Mouse (Mus musculus) right cerebral cortex, adult 18-20 months (tissue): Measurements from ENCODE around the gene Tnrc18.
"Not testable (repeated sequence)": the region's sequence is repeated elsewhere in the genome, so short reads cannot be mapped to it uniquely, and the experiment has no call there.

ENCODE experiments used
- DNase-seq: peaks from one replicate; pipeline ENCODE4 v3.0.0; 2022; ENCODE audit warnings: mixed read lengths

The Tnrc18 gene

DNA sequence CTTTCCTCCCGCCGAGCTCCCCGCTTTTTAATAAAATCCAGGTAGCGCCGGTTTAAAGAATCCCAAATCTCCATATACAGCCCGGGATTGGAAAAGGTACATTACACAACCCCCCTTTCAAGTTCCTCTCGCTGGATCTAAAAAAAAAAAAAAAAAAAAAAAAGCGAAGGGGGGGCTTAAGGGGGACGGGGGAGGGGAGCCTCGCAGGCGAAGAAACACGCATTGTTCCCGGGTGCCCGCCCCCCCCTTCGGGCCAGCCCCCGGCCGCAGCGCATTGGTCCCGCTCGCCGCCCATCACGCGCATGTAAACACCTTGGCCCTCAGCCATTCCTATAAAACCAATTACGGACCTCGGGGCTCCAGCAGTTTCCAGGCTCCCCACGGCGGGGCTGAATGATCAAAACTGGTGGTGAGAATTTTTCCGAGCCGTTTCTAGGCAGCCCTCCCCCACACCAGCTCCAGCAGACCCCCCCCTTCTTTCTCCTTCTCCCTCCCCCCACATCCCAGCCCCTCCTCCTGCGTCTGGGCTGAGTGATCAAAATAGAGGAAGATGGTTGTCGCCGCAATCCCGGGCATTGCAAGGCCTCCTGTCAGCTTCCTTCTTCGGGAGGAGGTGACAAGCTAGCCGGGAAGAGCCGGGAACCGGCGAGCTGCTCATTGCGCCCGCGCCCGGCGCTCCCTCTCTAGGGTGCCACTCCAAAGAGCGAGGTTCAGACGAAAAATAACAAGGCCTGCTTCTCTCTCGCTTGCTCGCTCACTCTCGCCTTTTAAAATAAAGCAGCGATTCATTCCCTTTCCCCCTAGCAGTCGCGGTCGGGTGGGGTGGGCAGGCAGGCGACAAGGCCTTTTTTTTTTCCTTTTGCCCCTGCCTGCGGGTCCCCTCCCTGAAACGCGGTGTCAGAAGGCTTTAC lies at the start of gene Tnrc18:
Gene Tnrc18 (minus strand): TSS at position 139 of the 911 bp plus-strand sequence.
- peak; percentile 98 for DNase-seq

- DNase-seq = peak; percentile 78
Observed at GRCm38 (mm10) chr5:142857763-142858229, 40.3 kb upstream of the Tnrc18 start.

DNA sequence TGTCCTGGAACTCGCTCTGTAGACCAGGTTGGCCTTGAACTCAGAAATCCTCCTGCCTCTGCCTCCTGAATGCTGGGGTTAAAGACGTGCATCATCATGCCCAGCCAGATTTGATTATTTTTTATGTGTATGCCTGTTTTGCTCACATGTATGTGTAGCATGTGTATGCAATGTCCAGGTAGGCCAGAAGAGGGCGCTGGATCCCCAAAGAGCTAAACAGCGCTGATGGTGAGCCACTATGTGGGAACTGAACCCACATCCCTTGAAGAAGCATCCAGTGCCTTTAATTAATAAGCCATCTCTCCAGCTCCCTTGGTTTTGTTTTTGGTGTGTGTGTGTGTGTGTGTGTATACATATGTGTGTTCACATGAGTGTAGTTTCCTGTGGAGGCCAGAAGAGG lies 38.9 kb upstream of the Tnrc18 start:
- no peak for DNase-seq

- no peak for DNase-seq
Observed at GRCm38 (mm10) chr5:142854877-142855276, 37.4 kb upstream of the Tnrc18 start.

GRCm38 (mm10) chr5:142853585-142853984 lies 36.1 kb upstream of the Tnrc18 start:
- DNase-seq = no peak

DNA sequence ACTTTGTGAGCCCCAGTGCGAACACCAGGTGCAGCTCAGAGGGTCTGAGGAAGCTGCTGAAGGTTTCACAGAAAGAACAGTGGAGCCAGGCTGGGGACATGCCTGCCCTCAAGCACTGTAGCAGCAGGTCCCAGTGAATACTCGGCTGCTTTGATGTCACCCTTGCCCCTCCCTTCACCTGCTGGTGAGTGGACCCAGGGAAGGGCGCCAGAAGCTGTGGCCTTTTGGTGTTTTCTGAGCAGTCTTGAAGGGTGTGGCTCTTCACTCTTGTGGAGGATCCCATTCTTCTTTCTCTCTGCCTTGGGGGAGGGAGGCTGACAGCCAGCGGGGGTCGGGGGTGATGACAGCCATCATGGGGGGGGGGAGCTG lies 34.2 kb upstream of the Tnrc18 start:
- DNase-seq = no peak

- no peak for DNase-seq
Observed at GRCm38 (mm10) chr5:142850916-142851680, 33.6 kb upstream of the Tnrc18 start.

GRCm38 (mm10) chr5:142850476-142850875 lies 33.0 kb upstream of the Tnrc18 start:
- DNase-seq = no peak

DNA sequence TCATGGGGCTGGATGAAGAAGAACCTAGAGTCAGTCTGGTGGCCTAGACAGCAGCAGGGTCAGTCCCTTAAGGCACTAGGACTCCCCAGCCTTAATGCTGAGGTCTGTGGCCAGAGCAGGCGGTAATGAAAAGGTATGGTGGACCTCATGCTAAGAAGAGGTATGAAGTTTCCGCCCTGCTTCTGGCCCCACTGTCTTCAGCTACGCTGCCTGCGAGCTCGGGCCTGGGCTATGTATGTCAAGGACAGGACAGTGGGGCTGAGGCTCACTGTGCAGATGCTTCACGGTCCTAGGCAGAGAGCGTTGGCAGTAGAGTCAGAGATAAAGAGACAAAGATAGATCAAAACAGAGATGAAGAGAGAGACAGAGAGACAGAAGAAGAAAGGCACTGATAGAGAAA lies 31.4 kb upstream of the Tnrc18 start:
- no peak for DNase-seq

GRCm38 (mm10) chr5:142848149-142848548 lies 30.7 kb upstream of the Tnrc18 start:
- DNase-seq = no peak

DNA sequence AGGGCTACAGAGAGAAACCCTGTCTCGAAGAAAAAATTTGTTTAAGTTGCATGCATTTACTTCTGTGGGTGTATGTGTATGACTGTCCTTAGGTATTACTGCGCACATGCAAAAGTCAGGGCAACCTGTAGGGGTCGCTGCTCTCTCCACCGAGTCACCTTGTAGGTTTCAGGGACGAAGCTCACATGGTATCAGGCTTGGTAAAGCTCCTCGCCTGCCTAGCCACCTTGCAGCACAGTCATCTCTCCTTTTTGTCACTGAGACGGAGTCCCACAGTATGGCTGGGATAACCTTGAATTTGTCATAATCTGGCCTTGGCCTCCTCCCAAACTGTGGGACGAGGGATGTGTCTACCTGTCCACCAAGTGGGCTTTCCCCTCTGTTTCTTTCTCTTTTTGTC lies 27.0 kb upstream of the Tnrc18 start:
- no peak for DNase-seq

DNA sequence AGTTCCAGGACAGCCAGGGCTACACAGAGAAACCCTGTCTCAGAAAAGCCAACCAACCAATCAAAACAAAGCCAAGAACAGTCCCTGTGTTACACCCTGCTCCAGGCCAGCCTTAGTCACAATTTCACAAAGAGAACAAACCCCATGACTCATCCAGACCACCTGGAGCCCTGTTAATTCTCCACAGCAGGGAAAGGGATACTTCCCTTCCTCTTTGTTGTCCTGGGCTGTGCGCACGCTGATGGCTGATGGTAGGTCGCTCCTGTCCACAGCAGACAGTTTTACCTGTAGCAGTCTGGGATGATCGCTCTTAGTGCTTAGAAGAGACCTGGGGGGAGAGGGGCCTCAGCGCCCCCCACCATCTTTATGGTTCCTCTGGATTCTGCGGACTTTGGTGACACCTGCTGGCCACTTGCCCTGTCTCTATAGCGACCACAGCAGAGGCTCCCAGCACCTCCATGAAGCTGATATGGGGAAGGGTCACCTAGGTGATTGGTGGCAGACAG lies 24.7 kb upstream of the Tnrc18 start:
- no peak for DNase-seq

- DNase-seq = no peak
Observed at GRCm38 (mm10) chr5:142841372-142842136, 24.1 kb upstream of the Tnrc18 start.

DNA sequence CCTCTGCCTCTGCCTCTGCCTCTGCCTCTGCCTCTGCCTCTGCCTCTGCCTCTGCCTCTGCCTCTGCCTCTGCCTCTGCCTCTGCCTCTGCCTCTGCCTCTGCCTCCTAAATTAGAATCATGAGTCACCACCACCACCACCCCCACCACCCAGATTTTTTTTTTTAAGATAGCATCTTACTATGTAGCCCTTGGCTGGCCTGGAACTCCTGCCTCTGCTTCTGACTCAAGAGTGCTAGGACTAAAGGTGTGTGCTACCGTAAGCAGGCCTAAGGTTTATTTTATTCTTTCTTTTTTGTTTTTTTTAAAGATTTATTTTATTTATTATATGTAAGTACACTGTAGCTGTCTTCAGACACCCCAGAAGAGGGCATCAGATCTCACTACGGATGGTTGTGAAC lies 20.0 kb upstream of the Tnrc18 start:
- DNase-seq = not testable (repeated sequence)

DNA sequence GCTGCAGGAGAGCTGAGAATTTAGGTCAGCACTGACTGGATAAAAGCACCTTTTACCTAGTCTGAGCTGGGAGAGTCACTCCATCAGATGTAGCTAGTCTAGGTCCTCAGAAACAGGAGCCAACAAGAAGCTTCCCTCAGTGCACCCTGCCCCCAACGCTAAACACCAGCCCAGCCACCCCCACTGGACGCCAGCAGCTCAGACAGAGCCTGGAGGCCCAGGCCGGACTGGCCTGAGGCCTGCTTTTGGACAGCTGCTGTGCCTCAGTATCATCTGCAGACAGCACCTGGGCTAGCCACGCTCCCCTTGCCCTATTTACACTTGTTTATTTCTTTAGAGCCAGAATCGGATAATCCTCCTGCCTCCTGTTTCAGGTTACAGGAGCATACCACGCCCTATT lies 19.4 kb upstream of the Tnrc18 start:
- DNase-seq = no peak

- DNase-seq = no peak
Observed at GRCm38 (mm10) chr5:142833646-142834438, 16.4 kb upstream of the Tnrc18 start.

GRCm38 (mm10) chr5:142826131-142826530 lies 8.7 kb upstream of the Tnrc18 start:
- no peak for DNase-seq

DNA sequence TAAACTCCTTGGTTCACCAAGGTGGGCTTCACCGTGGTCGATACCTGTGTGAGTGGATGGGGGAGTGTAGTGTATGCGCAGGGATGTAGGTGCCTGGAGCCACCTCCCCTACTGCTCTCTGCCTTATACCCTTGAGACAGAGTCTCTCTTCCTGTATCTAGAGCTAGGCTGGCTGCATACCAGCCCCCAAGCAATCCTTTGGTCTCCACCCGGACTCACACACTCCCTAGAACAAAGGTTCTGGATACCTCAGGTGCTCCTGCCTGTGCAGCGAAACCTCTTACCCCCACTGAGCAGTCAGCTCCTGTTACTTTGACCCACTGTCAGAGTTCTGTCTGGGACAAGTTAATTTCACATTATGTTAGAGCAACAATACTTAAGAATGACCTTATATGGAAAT lies 8.2 kb upstream of the Tnrc18 start:
- no peak for DNase-seq

GRCm38 (mm10) chr5:142824091-142824490 lies 6.6 kb upstream of the Tnrc18 start:
- no peak for DNase-seq

DNA sequence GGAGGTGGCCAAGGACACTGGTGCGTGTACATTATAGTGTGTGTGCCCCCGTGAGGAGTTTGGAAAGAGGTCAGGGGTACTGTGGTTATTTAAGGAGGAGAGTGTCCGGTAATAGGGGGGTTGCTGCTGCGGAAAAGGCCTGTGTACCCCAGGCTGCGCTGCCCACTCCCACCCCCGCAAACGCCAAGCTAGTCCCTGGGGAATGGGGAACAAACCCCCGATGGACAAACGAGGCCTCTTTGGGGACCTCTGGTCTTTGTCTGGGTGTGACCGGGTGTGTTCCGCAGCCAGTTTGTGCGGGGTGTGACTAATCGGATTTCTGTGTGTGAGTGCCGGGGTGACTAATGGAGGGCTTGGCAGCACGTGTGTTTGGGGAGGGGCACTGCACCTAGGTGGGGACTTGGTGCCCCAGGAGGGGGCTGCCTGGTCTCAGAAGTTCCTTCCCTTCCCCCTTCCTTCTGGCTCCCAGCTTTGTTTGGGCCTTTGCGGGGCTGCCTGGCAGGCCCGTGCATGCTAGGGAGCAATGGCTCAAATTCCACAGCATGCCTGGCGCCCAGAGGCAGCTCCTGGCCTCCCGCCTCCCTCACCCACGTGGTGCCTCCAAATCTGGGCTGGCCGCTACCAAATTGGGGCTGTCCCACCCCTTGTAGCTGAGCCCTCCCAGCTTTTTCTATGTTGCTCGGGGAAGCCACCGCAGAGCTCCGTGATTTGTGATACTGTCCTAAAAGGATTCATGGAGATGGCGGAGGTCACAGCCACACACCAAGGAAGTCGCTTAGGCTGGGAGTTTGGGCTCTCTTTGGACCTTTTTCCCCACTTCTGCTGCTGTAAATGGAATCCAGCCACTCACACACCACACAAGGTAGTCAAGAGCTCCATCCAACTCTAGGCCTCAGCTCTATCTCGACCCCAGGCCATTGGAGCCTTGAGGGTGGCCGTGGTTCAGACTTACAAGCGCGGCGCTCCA lies 5.9 kb upstream of the Tnrc18 start:
- peak; percentile 80 for DNase-seq
